Mouse (Mus musculus) kidney, postnatal 4 days (tissue): ENCODE data around the gene Ide.

Experiments
- DNase-seq, 2 experiments: peaks; one replicate each; pipeline ENCODE4 v3.0.0; 2021; ENCODE audit warnings: mixed read lengths in 2 of 2

The Ide gene

GRCm38 (mm10) chr19:37337752-37338151 lies at the start of gene Ide:
Gene Ide (minus strand): TSS chr19:37337852.
- no peak for DNase-seq

DNA sequence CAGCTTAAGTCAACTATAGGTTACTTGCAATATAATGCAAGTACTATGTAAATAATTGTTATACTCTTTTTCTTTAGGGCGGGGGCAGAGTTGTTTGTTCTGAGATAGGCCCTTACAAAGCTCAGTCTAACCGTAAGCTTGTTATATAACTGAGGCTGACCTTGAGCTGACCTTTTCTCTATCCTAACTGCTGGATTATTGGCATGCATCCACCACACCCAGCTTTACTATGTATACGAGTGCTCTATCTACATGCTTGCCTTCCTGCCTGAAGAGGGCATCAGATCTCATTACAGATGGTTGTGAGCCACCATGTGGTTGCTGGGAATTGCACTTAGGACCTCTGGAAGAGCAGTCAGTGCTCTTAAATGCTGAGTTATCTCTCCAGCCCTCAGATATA lies 48.5 kb upstream of the Ide start:
- no peak for DNase-seq

GRCm38 (mm10) chr19:37378816-37379215 lies 41.2 kb upstream of the Ide start:
- no peak for DNase-seq

- DNase-seq = peak in 1 of 2 experiments; percentile 3
Measured at GRCm38 (mm10) chr19:37377404-37377990, 39.8 kb upstream of the Ide start.

DNA sequence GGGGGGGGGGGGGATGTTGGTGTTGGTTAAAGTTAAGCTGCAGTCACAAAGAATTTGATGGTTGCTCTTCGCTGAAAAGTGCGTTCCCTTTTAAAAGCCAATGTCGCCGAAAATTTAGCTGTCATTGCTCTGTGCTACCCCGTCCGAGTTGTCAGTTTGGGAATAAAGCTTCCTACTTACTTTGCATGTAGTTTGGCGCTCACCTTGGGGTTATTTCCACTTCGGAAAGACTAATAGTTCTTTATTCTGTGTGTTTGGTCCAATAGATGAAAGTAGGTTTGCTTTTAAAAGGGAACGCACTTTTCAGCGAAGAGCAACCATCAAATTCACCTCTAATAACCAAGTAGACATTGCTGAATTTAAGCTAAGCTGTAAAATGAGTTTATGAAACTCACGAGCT lies 39.2 kb upstream of the Ide start:
- DNase-seq = no peak

DNA sequence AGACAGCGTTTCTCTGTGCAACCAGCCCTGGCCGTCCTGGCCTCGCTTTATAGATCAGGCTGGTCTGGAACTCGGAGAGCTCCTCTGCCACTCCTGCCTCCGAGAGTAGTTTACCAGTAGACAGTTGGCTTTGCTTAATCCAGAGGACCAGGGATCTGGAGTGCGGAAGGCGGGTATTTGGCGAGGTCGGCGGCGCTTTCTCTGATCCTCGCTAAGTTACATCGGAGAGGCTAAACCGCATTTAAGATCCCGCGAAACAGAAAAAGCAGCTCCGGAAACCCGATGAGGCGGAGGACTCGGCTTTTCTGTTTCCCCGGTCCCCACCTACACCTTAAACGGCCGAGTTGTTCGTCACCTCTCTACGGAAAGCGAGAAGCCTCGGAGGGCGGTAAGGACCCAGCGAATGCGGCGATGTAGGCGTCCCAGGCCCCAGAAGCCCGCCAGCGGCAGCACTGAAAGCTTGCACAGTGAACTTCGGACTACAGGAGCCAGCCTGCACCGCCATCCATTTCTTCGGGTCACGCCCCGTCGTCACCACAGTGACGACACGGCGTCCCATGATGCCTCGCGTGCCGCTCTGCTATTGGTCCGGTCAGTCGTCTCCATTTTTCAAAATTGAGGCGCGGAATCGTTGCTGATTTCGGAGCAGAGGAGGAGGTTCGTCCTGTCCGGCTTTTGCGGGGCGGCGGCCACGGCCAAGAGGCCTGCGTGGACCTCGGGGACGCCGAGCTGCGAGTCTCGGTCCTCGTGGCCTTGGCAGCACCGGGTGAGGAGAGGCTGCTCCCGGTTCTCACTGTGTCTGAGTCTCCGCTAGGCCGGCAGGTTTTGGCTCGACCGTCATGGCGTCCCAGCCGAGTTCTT lies 38.3 kb upstream of the Ide start, which contains the start of gene Kif11:
TSS of gene Kif11 (plus strand) at position 649 of the 861 bp plus-strand sequence.
- peak; percentile 97 to 98 for DNase-seq

GRCm38 (mm10) chr19:37374941-37375754 lies 37.5 kb upstream of the Ide start:
- no peak for DNase-seq

- DNase-seq = no peak
Measured at GRCm38 (mm10) chr19:37370356-37370755, 32.7 kb upstream of the Ide start.

- no peak for DNase-seq
Measured at GRCm38 (mm10) chr19:37369921-37370320, 32.3 kb upstream of the Ide start.

DNA sequence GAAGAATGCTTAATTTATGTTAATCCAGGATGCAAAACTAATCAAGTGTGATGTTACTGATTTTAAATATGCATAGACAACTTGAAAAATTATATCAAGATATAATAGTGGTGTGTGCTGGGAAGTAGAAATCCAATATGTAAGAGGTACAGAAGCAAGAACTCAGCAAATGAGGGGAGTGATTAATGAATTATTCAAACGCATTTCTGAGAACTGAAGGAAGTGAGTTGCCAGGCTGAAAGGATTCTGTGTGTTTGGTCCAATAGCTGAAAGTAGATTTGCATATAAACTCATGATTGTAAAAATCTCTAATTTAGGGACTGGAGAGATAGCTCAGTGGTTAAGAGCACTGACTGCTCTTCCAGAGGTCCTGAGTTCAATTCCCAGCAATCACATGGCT lies 31.3 kb upstream of the Ide start:
- DNase-seq = no peak

GRCm38 (mm10) chr19:37363128-37363939 lies 25.7 kb upstream of the Ide start:
- no peak for DNase-seq

DNA sequence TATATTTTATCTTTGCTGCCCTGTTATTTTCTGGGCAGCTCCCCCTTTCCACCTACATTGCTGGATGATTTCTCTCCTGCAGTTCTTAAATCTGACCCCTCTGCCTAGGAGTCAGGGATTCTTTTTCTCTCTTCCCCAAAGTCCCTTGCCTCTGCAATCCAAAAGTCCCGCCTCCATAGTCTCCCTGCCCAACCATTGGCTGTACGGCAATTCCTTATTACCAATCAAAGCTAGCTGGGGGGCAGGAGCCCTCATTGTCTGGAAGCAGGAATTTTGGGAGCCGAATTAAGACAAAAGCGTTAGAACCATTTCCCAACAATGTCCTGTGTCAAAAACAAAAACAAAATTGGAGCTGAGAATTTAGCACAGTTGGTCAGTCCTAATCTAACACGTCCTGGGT lies 24.9 kb upstream of the Ide start:
- no peak for DNase-seq

GRCm38 (mm10) chr19:37360044-37360443 lies 22.4 kb upstream of the Ide start:
- DNase-seq = no peak

DNA sequence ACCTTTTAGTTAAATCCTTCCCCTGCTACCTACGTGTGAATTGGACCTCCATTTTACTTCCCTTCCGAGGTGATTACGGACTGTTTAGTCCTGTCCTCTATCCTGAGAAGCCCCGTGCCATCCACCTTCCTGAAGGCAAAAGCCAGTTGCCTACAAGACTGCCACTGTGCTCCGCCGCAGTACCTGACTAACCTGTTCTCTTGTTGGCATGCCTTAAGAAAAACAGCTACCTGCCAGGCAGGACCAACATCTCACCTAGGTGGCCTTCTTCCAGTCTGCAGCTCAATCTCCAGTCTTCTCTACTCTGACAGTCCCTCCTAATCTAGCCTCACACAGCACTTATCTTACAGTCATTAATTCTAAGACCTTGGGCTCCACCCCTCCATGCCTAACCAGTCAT lies 15.7 kb upstream of the Ide start:
- no peak for DNase-seq

DNA sequence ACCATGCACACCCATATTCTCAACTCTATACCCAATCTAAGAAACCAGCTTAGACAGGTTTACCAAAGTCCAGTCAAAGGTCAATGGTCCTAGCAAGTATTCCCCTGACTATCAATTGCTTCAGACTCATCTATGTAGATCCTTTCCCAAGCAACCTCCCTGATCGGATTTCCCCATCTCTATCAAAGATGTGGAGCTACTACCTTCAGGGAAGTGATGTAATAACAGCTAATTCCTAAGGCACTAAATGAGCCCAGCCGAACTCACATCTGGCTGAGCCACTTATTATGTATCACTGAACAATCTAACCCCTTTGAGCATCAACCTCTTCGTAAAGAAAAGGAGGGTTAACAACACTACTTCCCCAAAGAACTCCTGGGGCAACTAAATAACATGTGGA lies 15.1 kb upstream of the Ide start:
- DNase-seq = no peak

DNA sequence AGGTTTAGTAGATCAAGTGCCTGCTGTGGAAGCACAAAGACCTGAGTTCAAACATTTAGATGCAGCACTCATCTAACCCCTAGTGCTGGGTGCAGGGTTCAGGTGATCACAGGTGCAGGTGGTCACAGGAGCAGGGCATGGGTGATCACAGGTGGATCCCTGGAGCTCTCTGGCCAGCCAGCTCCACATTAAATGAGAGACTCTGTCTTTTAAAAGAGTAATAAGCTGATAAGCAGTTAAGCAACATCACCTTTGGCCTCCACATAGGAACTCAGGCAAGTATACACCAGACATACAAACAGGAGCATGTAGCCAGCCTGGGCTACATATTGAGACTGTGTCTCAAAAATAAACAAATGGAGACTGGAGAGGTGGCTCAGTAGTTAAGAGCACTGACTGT lies 11.3 kb upstream of the Ide start:
- no peak for DNase-seq

DNA sequence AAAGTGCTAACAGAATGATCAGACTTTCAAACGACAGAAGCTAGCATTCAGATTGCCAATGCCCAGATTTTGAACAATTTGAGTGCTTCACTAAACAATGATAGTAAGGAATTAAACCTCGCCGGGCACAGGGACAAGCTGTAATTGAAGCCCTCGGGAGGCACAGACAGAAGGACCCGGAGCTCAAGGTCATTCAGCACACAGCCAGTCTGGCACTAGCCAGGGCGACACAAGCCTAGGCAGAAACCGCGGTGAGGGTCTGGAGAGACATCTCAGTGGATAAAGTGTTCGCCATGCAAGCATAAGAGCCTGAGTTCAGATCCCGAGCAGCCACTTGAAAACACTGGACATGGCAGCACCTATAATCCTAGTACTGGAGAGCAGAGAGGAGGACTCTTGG lies 10.7 kb upstream of the Ide start:
- no peak for DNase-seq

- DNase-seq = no peak
Measured at GRCm38 (mm10) chr19:37346258-37346657, 8.6 kb upstream of the Ide start.

DNA sequence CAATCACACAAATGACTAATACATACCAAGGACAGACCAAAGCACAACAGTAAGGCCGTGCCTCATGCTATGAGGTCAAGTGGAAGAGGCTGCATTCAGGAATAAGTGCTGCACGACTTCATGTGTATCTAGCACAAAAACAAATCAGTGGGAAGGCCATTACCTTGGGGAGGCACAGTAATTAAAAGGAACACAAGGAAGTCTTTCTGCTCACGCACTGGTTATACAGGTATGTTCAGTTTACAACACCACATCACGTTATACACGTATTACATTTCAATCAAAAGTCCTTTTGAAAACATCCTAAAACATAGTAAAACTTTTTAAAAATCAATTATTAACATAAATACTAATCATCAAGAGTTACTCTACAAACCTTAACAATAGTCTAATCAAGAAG lies 6.2 kb upstream of the Ide start:
- no peak for DNase-seq

DNA sequence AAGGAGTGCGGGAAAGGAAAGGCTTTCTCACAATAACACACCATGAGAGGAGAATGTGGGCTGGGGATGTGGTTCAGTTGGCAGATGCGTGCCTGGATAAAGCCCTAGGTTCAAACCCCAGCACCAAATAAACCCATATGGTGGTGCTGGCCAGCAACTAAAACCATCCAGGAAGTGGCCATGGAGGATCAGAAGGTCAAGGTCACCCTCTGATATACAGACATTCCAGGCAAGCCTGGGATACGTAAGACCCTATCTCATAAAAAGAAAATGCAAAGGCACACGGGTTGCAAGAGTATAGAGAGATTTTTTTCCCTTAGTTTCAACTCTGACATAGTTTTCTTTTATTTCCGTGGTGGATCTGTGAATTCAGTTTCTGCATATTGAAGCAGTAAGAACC lies 3.3 kb upstream of the Ide start:
- no peak for DNase-seq

GRCm38 (mm10) chr19:37340495-37340894 lies 2.8 kb upstream of the Ide start:
- DNase-seq = no peak

- no peak for DNase-seq
Measured at GRCm38 (mm10) chr19:37335392-37335791, 2.3 kb downstream of the Ide start.

- DNase-seq = no peak
Measured at GRCm38 (mm10) chr19:37333357-37333756, 4.3 kb downstream of the Ide start.
